Mouse (Mus musculus) ES-E14 (cell line): ENCODE results near the gene Cd180.

Experiments used
- MAFK ChIP-seq: IDR thresholded peaks from 2 replicates; pipeline ENCODE4 v1.6.1; 2014; ENCODE audit warnings: mild to moderate bottlenecking, low read depth, low read length, inconsistent platforms; ENCODE audit not compliant: insufficient read depth
- ZNF384 ChIP-seq: IDR thresholded peaks from 2 replicates; pipeline ENCODE4 v1.6.1; 2012; ENCODE audit warnings: low read depth, low read length, inconsistent platforms

GRCm38 (mm10) chr13:102756071-102756470 is 62.7 kb downstream of the Cd180 start:
- TF ChIP-seq ZNF384 (no peak), MAFK (no peak)
